Mouse (Mus musculus) heart, postnatal 0 days (tissue): ENCODE results near the gene Fbxo34.

Experiments
- CTCF ChIP-seq: IDR thresholded peaks from 2 replicates; pipeline ENCODE4 v1.5.1; 2016; ENCODE audit warnings: antibody characterized with exemption, control low read depth, low read depth
- EP300 ChIP-seq: IDR thresholded peaks from 2 replicates; pipeline ENCODE4 v1.6.1; 2016; ENCODE audit warnings: antibody characterized with exemption, low read depth

DNA sequence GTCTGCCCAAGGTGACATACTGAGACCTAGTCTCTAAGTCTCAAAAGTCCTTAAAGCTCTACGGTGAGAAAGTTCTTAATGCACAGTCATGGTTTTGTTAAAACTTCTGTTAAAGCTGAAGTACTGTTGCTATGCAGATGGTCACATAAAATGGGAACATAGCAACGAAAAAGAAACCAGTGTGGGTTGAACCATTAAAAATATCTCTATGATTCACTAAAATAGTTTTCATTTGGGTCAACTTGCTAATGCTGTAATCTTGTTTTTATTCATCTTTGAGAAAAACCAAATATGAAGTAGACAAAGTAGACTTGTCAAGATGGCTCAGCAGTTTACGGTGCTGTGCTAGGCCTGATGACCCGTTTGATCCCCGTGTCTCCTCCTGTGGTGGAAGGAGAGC lies 56.5 kb downstream of the Fbxo34 start:
- TF ChIP-seq CTCF, result no peak
- no peak for TF ChIP-seq EP300
